Mouse (Mus musculus) hindbrain, embryonic 14.5 days (tissue): ENCODE measurements around the gene Ibtk. TPM values are rescaled to one million over a fixed set of nuclear protein-coding genes. Genes with fewer than 3 reads are reported as not detected.

Experiments used
- ATAC-seq: fragments of 200-750 bp; cut with Nextera tagmentation; 2 replicates; pipeline ENCODE4 v1.8.0; 2017; ENCODE audit warnings: moderate number of reproducible peaks, mild to moderate bottlenecking, moderate TSS enrichment, moderate library complexity; ENCODE audit not compliant: low FRiP score
- DNase-seq: peaks from one replicate; pipeline ENCODE4 v3.0.0-alpha.2; 2015; ENCODE audit warnings: low spot score
- H3K27ac ChIP-seq: fragments of 300-500 bp; sonication (generic); 2 replicates; pipeline ENCODE4 v1.5.1; 2014; ENCODE audit warnings: mild to moderate bottlenecking, moderate library complexity
- H3K27me3 ChIP-seq: fragments of 300-500 bp; sonication (generic); 2 replicates; pipeline ENCODE4 v1.6.1; 2014; ENCODE audit warnings: mild to moderate bottlenecking, low read length, mixed read lengths; ENCODE audit not compliant: control insufficient read depth, insufficient read depth
- H3K36me3 ChIP-seq: fragments of 300-500 bp; sonication (generic); replicated peaks from 2 replicates; pipeline ENCODE4 v1.6.1; 2014; ENCODE audit not compliant: control insufficient read depth, insufficient read depth
- H3K4me1 ChIP-seq: fragments of 300-500 bp; sonication (generic); replicated peaks from 2 replicates; pipeline ENCODE4 v1.6.1; 2014; ENCODE audit warnings: antibody characterized with exemption, low read length, mixed read lengths; ENCODE audit not compliant: control insufficient read depth, insufficient read depth
- H3K4me2 ChIP-seq: fragments of 300-500 bp; sonication (generic); replicated peaks from 2 replicates; pipeline ENCODE4 v1.6.1; 2014; ENCODE audit warnings: mild to moderate bottlenecking, moderate library complexity
- H3K4me3 ChIP-seq: fragments of 300-500 bp; sonication (generic); replicated peaks from 2 replicates; pipeline ENCODE4 v1.5.1; 2014; ENCODE audit warnings: mild to moderate bottlenecking, low read length
- H3K9ac ChIP-seq: fragments of 300-500 bp; sonication (generic); 2 replicates; pipeline ENCODE4 v1.6.1; 2014
- H3K9me3 ChIP-seq: fragments of 300-500 bp; sonication (generic); 2 replicates; pipeline ENCODE4 v1.6.1; 2016; ENCODE audit warnings: low read length; ENCODE audit not compliant: control insufficient read depth
- WGBS: fragments of 180-500 bp; shearing (Covaris S2); extraction: QIAGEN DNeasy Blood & Tissue Kit; methylation state at CpG from one replicate; pipeline ENCODE4 v1.1.7; 2014; 5-methylcytosine and 5-hydroxymethylcytosine counted together
- polyA plus RNA-seq: library from polyadenylated mRNA; unstranded; fragments of >200 nt; fragmentation: Nextera tagmentation; extraction: Ambion mirVana; gene quantifications from 2 replicates; pipeline ENCODE4 v1.2.1, GENCODE M21; 2014

Ibtk gene
- polyA plus RNA-seq, 1 experiment from 2014 or later, result 37.3 TPM

GRCm38 (mm10) chr9:85767255-85767654 lies 18.1 kb upstream of the Ibtk start:
- Histone ChIP-seq H3K4me1 (no peaks in the 10 kb centered on the region), H3K27ac (no peak overlapping the region), H3K9me3 (no peaks in the 10 kb centered on the region), H3K9ac (no peak overlapping the region), H3K36me3 (no peaks in the 10 kb centered on the region), H3K4me2 (no peak overlapping the region), H3K4me3 (no peak overlapping the region), H3K27me3 (no peaks in the 10 kb centered on the region)
- ATAC-seq (peak; percentile 85), DNase-seq (peak; percentile 55)
- WGBS, result 63% methylated on average over 2 of the region's 2 CpGs

DNA sequence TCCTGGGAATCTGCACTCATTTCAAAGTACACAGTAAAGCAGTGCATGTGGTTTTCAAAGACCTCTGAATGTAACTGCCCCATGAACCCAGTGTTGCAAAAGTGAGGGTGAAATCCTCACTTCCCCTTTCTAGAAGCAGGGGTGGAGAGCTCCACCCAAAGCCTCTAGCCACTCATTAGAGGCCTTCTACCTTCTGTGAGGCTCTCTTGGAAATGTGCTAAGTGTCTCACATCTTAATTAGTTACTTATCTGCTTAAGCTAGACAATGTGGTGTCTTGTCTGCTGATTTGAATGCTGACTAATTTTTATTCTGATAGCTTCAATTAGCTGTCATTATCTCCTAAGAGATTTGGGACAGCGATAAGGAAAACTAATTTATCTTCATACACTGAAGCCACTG lies 13.3 kb upstream of the Ibtk start:
- DNase-seq (no peak), ATAC-seq (no peak)
- Histone ChIP-seq H3K4me3 (no peak overlapping the region), H3K4me2 (no peak overlapping the region), H3K36me3 (no peaks in the 10 kb centered on the region), H3K4me1 (no peaks in the 10 kb centered on the region), H3K9ac (no peak overlapping the region), H3K27ac (no peak overlapping the region), H3K27me3 (no peaks in the 10 kb centered on the region), H3K9me3 (no peaks in the 10 kb centered on the region)
- WGBS, result 60% methylated on average over 1 of the region's 1 CpGs

DNA sequence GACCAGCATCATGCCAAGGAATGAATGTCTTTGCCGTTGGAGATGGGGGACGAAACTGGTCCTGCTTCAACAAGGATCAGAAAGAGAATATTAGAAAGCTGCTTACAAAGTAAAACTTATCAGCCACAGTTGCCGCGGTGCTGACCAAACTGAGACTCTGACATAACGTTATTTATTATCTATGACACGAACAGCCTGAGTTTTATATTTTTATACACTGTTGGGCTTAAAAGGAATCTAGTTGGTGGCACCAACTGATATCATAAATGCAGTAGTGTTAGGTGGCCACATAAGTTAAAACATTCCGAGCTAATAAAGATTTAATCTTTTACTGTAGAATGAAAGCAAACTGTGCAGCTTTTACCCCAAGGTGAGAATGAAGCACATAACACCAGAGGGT lies 1.7 kb upstream of the Ibtk start:
- Histone ChIP-seq H3K9ac (no peak overlapping the region), H3K36me3 (no peaks in the 10 kb centered on the region), H3K27me3 (no peaks in the 10 kb centered on the region), H3K4me1 (peaks cover 14% of the 10 kb centered on the region; the same call in 1 of the 2 replicates), H3K27ac (no peak overlapping the region), H3K4me3 (no peak overlapping the region), H3K4me2 (no peak overlapping the region), H3K9me3 (no peaks in the 10 kb centered on the region)
- ATAC-seq, result no peak
- WGBS, result 94% methylated on average over 7 of the region's 7 CpGs
- no peak for DNase-seq

- WGBS, result 35% methylated on average over 5 of the region's 5 CpGs
- Histone ChIP-seq H3K4me2 (peak overlapping the region; percentile 70), H3K9me3 (no peaks in the 10 kb centered on the region), H3K36me3 (no peaks in the 10 kb centered on the region), H3K4me3 (peak overlapping the region; percentile 74), H3K4me1 (peaks cover 18% of the 10 kb centered on the region; the same call in 1 of the 2 replicates), H3K27me3 (no peaks in the 10 kb centered on the region), H3K9ac (peak overlapping the region; percentile 86), H3K27ac (peak overlapping the region; percentile 96)
- no peak for DNase-seq
- peak; percentile 4 for ATAC-seq
Measured at GRCm38 (mm10) chr9:85749922-85750509, 882 bp upstream of the Ibtk start.

DNA sequence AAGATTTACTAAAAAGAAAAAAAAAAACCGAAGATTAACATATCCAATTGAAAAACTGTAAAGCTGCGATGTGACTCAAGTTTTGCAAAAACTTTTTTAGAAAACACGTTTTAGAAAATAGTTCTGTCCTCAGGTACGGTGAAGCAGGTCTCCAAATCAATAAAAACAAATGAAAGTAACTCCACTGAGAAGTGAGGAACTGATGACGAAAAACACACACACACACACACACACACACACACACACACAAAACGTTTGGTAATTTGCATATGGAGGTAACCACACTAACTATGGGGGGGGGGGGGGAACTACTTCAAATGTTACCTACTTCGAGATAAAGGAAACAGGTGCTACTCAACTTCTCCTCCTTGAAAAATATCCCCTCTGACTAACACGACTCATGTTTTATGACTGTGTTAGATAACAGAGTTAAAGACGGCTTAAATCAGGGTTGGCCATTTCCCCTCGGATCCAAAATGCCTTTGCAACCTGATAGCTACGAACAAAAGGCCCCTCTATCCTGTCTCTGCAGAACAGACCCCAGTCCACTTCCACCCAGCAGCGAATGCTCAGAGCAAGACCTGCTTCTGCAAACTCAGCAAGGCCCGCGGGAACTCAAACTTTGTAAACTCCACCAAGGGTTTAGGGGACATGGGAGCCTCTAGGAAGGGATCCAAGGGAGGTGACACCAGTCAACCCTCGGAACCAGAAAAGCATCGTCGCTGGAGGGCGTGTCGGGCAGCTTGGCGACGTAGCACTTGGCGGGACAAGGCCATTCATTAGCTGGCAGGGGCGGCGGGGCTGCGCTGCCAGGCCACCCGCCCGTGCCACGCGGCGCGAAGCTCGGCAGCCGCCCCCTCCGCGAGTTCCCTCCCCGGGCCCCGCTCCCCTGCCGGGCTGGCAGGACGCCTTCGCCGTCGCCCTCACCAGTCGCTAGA lies 661 bp downstream of the Ibtk start:
- Histone ChIP-seq H3K9ac (peak overlapping the region; percentile 86), H3K4me2 (peak overlapping the region; percentile 70), H3K4me1 (peaks cover 19% of the 10 kb centered on the region; the same call in 1 of the 2 replicates), H3K4me3 (peak overlapping the region; percentile 74), H3K27me3 (no peaks in the 10 kb centered on the region), H3K36me3 (0 out of 2 replicates have a peak, but pooled peaks cover 1% of the 10 kb centered on the region), H3K9me3 (no peaks in the 10 kb centered on the region), H3K27ac (peak overlapping the region; percentile 96)
- ATAC-seq (peak; percentile 84), DNase-seq (peak; percentile 76)
- 2% methylated on average over 36 of the region's 43 CpGs for WGBS

DNA sequence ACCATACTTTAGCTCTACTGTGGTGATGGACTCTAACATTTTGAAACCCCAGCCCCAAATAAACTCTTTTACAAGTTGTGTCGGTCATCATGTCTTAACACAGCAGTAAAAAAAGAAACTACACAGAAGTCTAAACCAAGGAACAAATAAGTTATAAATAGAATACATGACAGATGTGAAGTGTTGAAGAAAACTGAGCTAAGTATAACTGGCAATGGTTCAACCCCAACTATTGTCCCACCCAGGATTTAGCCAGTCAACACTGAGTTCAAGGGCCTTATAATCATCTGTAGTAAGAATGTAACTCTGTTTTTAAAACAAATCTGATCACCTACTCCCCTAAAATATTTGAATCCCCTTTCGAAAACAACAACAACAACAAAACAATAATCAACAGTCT lies 3.6 kb downstream of the Ibtk start:
- 92% methylated on average over 2 of the region's 2 CpGs for WGBS
- Histone ChIP-seq H3K4me2 (no peak overlapping the region), H3K4me3 (no peak overlapping the region), H3K4me1 (peaks cover 19% of the 10 kb centered on the region; the same call in 1 of the 2 replicates), H3K9ac (no peak overlapping the region), H3K27me3 (no peaks in the 10 kb centered on the region), H3K9me3 (no peaks in the 10 kb centered on the region), H3K27ac (no peak overlapping the region), H3K36me3 (peaks cover 25% of the 10 kb centered on the region)
- DNase-seq (no peak), ATAC-seq (no peak)

DNA sequence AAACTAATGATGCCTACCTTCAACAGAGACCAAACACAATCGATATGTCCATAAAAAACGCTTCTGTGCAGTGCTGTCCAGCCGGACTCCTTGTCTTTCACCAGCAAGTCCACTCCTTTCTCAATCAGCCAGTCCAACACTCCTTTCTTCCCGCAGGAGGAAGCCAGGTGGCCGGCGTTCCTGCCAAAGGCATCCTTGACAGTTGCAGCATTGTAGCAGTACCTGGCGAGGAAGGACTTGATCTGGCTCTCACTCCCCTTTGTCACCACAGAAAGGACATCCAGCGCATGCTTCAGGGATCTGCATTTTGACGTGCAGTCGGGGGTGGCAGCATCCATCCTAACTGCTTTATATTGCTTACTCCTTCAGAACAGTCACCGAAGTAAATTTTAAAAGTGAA lies 5.8 kb downstream of the Ibtk start:
- no peak overlapping the region for H3K4me3 ChIP-seq
- no peak for DNase-seq
- H3K27ac ChIP-seq, result no peak overlapping the region
- H3K9me3 ChIP-seq, result no peaks in the 10 kb centered on the region
- ATAC-seq, result no peak
- no peak overlapping the region for H3K9ac ChIP-seq
- no peaks in the 10 kb centered on the region for H3K27me3 ChIP-seq
- H3K4me1 ChIP-seq, result peaks cover 13% of the 10 kb centered on the region; the same call in 1 of the 2 replicates
- peaks cover 30% of the 10 kb centered on the region for H3K36me3 ChIP-seq
- no peak overlapping the region for H3K4me2 ChIP-seq
- 89% methylated on average over 11 of the region's 11 CpGs for WGBS

DNA sequence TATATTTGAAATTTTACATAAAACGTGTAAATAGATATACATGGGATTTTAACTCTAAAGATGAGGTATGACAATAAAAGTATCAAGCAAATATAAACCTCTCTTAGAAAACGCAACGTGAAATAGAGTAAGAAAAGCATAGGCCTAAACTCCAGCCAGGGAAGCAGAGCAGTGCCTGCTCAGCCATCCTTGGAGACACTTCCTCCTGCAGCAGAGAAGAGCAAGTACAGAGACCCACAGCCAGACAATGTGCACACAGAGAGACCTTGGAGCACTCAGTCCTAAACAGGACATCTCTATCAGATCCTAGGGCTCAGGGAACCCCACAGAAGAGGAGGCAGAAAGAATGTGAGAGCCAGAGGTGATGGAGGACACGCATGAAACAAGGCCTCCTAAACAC lies 7.0 kb downstream of the Ibtk start:
- Histone ChIP-seq H3K27me3 (no peaks in the 10 kb centered on the region), H3K4me2 (no peak overlapping the region), H3K4me1 (peaks cover 6% of the 10 kb centered on the region; the same call in 1 of the 2 replicates), H3K9ac (no peak overlapping the region), H3K36me3 (peaks cover 32% of the 10 kb centered on the region), H3K9me3 (no peaks in the 10 kb centered on the region), H3K4me3 (no peak overlapping the region), H3K27ac (no peak overlapping the region)
- 94% methylated on average over 4 of the region's 4 CpGs for WGBS
- ATAC-seq (no peak), DNase-seq (no peak)

DNA sequence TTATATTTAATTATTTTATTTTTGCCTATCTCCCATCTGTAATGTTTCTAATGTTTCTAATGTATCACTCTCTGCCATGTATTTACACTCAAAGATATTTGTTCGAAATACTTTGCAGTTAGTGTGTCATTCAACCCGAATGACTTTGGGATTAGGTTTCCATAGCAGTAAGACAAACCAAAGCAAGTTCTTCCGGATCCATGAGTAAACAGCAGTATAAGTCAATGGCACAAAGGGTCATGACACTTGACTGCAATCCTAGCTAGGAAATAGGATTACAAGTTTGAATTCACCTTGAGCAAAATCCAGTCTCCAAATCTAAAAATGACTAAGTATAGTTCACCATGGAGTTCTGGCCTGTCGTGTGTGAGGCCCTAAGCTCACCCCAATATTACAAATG lies 9.9 kb downstream of the Ibtk start:
- Histone ChIP-seq H3K4me2 (no peak overlapping the region), H3K36me3 (peaks cover 53% of the 10 kb centered on the region), H3K4me1 (no peaks in the 10 kb centered on the region), H3K27ac (no peak overlapping the region), H3K9me3 (no peaks in the 10 kb centered on the region), H3K9ac (no peak overlapping the region), H3K4me3 (no peak overlapping the region), H3K27me3 (no peaks in the 10 kb centered on the region)
- WGBS, result 87% methylated on average over 4 of the region's 4 CpGs
- DNase-seq, result no peak
- ATAC-seq, result no peak
